Mouse (Mus musculus) lung, postnatal 10 days (tissue): Measurements from ENCODE around the gene D10Jhu81e.
"Not testable (repeated sequence)": the region's sequence is repeated elsewhere in the genome, so short reads cannot be mapped to it uniquely, and the experiment has no call there.

Experiments
- DNase-seq: peaks from one replicate; pipeline ENCODE4 v3.0.0; 2021

The D10Jhu81e gene

GRCm38 (mm10) chr10:78169281-78170042, at the start of gene D10Jhu81e:
TSS of gene D10Jhu81e (minus strand) at chr10:78169782.
- peak; percentile 100 for DNase-seq

DNA sequence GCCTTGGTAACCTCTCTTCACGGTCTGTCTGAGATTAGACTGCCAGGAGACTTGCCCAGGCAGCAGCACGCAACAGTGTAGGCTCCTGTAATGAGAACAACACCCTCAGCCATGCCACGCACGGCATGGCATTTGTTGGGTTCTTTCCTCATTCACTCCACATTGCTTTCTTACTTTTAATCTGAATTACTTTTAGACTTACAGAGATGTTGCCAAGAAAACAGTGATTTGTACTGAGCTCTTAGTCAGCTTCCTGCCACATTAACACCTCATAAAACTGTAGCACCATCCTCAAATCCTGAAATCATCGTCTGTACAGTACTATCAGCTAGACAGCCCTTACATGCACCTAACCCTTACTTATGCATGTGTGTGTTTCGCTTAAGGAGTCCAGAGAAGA, 49.0 kb upstream of the D10Jhu81e start:
- no peak for DNase-seq

DNA sequence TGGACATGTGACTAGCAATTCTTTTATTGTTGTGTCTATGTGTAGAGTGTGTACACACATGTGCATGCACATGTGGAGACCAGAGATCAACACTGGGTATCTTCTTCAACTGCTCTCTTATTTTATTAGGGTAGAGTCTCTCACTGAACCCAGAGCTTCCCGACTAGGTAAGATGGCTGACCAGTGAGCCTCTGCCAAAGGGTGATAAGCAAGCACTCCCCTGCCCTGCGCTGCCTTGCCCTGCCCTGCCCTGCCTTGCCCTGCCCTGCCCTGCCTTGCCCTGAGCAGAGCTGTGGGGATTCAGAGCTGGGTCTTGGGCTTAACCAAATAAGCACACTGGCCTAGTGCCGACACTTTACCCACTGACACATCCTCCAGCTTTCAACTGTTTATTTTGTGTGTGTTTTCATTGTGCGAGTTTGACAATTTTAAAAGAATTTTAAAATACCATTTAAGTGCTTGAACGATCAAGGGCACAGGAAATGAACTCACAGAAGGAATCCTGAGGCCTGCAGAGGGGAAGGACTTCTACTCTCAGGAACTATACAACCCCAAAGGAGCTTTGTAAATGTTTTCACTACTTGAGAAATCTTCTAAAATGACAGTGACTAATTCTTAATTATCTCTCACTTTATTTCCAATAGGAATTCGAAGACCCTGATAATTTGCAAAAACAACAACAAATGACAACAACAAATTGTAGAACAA, 46.9 kb upstream of the D10Jhu81e start:
- no peak for DNase-seq

- DNase-seq, result no peak
These were observed 44.8 kb upstream of the D10Jhu81e start for GRCm38 (mm10) chr10:78214371-78214770.

GRCm38 (mm10) chr10:78211311-78211710, 41.7 kb upstream of the D10Jhu81e start:
- DNase-seq, result no peak

- DNase-seq, result no peak
These were observed 31.6 kb upstream of the D10Jhu81e start for GRCm38 (mm10) chr10:78201182-78201581.

- DNase-seq, result no peak
These were observed 23.4 kb upstream of the D10Jhu81e start for GRCm38 (mm10) chr10:78192933-78193332.

- not testable (repeated sequence) for DNase-seq
These were observed 16.5 kb upstream of the D10Jhu81e start for GRCm38 (mm10) chr10:78186076-78186475.

DNA sequence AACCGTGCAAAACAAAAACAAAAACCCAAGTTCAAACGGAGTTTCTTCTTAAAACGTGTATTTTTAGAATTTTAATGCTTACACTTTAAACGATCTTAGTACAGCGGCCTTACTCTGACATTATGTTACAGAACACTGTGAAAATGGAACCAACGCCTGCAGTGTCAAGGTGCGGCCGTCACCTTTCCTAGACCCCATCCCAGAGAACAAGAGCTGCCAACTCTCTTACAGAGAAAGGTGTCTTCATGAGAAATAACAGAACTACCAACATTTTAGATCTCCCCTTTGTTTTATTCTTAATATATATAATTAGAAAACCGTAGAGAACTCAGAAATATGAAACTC, 15.8 kb upstream of the D10Jhu81e start:
- no peak for DNase-seq

GRCm38 (mm10) chr10:78184531-78185380, 15.2 kb upstream of the D10Jhu81e start, which contains the start of gene Pwp2:
TSS of gene Pwp2 (minus strand) at chr10:78185149.
- peak; percentile 93 for DNase-seq

- DNase-seq, result no peak
These were observed 14.0 kb upstream of the D10Jhu81e start for GRCm38 (mm10) chr10:78183577-78183976.

DNA sequence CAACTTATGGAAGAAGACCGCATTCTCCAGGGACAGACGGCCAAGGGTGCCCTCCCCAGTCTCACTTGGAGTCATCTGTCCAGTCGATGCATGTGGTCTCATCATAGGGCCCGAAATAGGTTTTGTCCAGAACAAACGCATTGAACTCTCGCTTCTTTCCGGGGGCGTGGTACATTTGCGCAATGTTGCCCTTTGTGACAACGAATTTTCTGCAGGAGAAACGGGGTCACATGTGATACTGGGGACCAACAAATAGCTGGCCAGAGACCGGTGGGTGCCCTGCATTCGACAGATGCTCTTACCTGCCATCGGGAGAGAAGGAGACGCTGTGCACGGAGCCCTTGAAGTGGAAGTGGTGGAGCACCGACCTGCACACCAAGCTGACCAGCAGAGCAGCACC, 12.7 kb upstream of the D10Jhu81e start:
- DNase-seq, result no peak

- no peak for DNase-seq
These were observed 4.9 kb upstream of the D10Jhu81e start for GRCm38 (mm10) chr10:78174474-78174873.

GRCm38 (mm10) chr10:78171581-78171980, 2.0 kb upstream of the D10Jhu81e start:
- DNase-seq, result no peak

- no peak for DNase-seq
These were observed 1.5 kb upstream of the D10Jhu81e start for GRCm38 (mm10) chr10:78171057-78171456.

- DNase-seq, result no peak
These were observed 863 bp upstream of the D10Jhu81e start for GRCm38 (mm10) chr10:78170445-78170844.

- no peak for DNase-seq
These were observed 790 bp downstream of the D10Jhu81e start for GRCm38 (mm10) chr10:78168792-78169191.

GRCm38 (mm10) chr10:78167775-78168174, 1.8 kb downstream of the D10Jhu81e start:
- no peak for DNase-seq

DNA sequence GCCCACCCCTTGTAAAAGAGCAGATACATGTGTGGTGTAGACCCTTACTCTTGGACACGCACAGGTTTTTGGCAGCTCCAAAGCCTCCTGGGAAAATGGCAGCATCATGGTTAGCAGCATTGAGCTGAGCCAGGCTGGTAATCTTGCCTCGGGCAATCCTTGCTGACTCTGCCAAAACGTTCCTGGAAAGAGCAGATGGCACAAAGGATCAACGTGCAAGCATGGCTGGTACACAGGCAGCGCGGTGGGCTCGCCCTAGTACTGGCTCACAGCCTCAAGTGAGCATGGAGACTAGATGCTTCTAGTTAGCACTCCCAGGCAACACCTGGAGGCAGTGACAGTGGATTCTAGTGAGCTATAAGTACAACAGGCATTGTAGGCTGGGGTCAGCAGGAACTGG, 2.2 kb downstream of the D10Jhu81e start:
- DNase-seq, result no peak

DNA sequence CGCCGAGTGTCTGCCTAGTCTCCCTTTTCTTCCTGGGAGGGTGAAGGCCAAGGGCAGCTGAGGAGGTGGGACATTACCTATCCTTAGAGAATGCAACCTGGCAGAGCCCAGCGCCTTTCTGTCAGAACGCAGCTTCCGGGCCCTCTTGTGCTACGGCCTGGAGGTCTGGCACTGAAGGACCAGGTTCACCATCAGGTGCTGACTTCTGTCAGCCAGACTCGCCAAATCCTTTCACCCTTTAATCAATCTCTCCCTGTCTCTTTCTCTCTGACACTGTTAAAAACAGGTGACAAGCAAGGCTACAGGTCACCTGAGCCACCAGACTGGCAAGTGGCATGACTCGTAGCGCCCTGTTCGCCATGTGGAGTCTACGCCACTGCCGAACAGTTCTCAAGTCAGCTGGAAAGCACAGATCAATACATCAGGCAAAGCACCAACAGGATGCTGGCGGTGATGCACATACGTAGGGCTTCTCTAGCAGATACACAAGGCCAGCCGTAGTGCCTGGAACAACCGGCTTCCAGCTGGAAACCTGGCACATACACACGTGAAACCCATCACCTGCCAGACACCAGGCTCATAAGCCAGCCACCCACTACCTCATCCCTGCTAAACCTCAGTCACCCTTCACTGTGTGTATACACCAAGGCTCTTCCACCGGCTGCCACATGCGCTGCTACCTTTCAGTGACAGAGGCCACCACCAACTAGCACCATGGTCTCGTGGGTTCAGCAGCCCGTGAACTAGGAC, 4.2 kb downstream of the D10Jhu81e start:
- no peak for DNase-seq

DNA sequence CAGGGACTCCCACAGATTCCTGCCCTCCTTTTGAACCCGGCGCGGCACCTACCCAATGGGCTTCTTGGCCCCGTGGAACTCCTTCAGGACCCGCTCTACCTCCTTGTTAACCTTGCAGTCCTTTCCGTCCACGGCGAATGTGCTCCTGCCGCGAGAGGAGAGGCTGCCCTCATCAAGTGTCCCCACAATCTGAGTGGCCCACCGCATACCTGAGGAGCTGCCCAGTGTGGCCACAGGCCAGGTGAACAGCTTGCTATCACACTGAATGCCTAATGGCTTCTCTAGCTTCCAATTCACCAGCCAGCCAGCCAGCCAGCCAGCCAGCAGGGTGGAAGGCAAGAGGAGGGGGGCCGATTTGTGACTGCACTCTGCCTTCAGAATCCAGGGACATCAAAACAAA, 4.8 kb downstream of the D10Jhu81e start:
- DNase-seq, result no peak

DNA sequence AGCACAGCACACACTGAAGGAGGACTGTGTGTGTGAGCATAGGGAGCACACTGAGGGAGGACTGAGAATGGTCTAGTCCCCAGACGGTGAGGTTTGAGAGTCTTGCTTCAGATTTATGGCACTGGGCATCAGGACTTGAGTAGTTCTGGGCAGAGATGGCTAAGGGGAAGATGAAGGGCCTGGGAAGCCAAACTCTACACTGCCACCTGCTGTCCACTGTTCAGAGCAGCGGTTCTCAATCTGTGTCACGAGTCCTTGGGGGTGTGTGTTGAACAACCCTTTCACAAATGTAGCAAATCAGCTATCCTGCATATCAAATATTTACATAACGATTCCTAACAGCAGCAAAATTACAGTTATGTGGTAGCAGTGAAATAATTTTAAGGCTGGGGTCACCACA, 5.7 kb downstream of the D10Jhu81e start:
- DNase-seq, result peak; percentile 86

GRCm38 (mm10) chr10:78163241-78163640, 6.3 kb downstream of the D10Jhu81e start:
- no peak for DNase-seq
